In the genomic region with DNA sequence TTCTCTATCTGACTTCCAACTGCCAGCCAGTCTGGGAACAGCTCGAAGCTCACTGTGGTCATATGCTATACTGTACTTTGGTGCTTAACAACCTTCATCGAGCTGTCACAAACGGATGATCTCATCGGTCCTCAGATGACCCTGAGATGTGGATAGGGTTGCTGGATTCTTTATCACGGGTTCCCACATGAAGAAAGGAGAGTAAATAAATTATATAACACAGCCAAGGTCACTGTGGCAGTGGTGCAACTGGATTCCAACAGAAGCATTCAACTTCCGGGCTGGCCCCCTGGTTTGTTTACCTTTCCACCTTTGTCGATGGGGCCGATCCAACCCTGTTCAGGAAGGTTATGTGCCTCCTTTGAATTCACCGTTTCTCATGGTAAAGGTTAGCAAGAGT, we compare ENCODE assay signal across 7 mouse cellular contexts.
DNase-seq lines count a peak whose midpoint lies in the region; ATAC-seq lines count a peak whose summit lies in the region.

No protein-coding gene starts in this region.

- WGBS in liver, embryonic 13.5 days (ENCODE audit: insufficient replicate concordance): 40% methylated on average over 9 of the region's 9 CpGs
- WGBS in hindbrain, embryonic 11.5 days: 69% methylated on average over 9 of the region's 9 CpGs

- no peaks in the 10 kb centered on the region for H3K9me3 ChIP-seq in liver, embryonic 13.5 days (replicated peaks)
- no peaks in the 10 kb centered on the region for H3K9me3 ChIP-seq in hindbrain, embryonic 11.5 days (ENCODE audit: control insufficient read depth, low read length)

- ATAC-seq in liver, embryonic 13.5 days (ENCODE audit: low read depth): peak; percentile 85
- no peak for ATAC-seq in hindbrain, embryonic 11.5 days (ENCODE audit: low FRiP score)

- H3K4me3 ChIP-seq in liver, embryonic 13.5 days (replicated peaks): no peak overlapping the region
- no peak overlapping the region for H3K4me3 ChIP-seq in hindbrain, embryonic 11.5 days (ENCODE audit: low read depth, low read length)

- no peak overlapping the region for H3K9ac ChIP-seq in liver, embryonic 13.5 days
- no peak overlapping the region for H3K9ac ChIP-seq in hindbrain, embryonic 11.5 days (ENCODE audit: low read depth, low read length)

- no peak overlapping the region for H3K4me2 ChIP-seq in liver, embryonic 13.5 days
- H3K4me2 ChIP-seq in hindbrain, embryonic 11.5 days (replicated peaks; ENCODE audit: low read depth, low read length): no peak overlapping the region

- H3K4me1 ChIP-seq in liver, embryonic 13.5 days (replicated peaks): peaks cover 24% of the 10 kb centered on the region
- H3K4me1 ChIP-seq in hindbrain, embryonic 11.5 days (replicated peaks; ENCODE audit: control insufficient read depth, insufficient read depth, low read length): no peaks in the 10 kb centered on the region

- DNase-seq in urinary bladder, postnatal 14 days (ENCODE audit: low spot score): peak; percentile 69
- DNase-seq in urinary bladder, postnatal 10 days (ENCODE audit: low spot score): no peak
- peak; percentile 24 for DNase-seq in heart, postnatal 4 days
- DNase-seq in liver, embryonic 13.5 days: peak; percentile 3
- no peak for DNase-seq in adipocyte (ENCODE audit: low spot score)
- no peak for DNase-seq in hindbrain, embryonic 11.5 days (ENCODE audit: low spot score)
- DNase-seq in right cerebral cortex, postnatal 25 days: no peak

- peak overlapping the region; percentile 63 for H3K27ac ChIP-seq in liver, embryonic 13.5 days
- H3K27ac ChIP-seq in hindbrain, embryonic 11.5 days (ENCODE audit: low read depth, low read length): no peak overlapping the region

- no peaks in the 10 kb centered on the region for H3K36me3 ChIP-seq in liver, embryonic 13.5 days
- no peaks in the 10 kb centered on the region for H3K36me3 ChIP-seq in hindbrain, embryonic 11.5 days (ENCODE audit: control insufficient read depth, insufficient read depth, low read length)

- H3K27me3 ChIP-seq in liver, embryonic 13.5 days: no peaks in the 10 kb centered on the region
- no peaks in the 10 kb centered on the region for H3K27me3 ChIP-seq in hindbrain, embryonic 11.5 days (ENCODE audit: control insufficient read depth, insufficient read depth, low read length)

Comparison
In these comparisons a context has a peak if more than half of its experiments do, and no peak if none do; other contexts are left out.
1. DNase-seq: peak in urinary bladder, postnatal 14 days (single experiment), heart, postnatal 4 days (single experiment) and liver, embryonic 13.5 days (single experiment); none in urinary bladder, postnatal 10 days (single experiment), adipocyte (single experiment), hindbrain, embryonic 11.5 days (single experiment) and right cerebral cortex, postnatal 25 days (single experiment).